ENCODE assay signal across 23 mouse cellular contexts in the genomic region with DNA sequence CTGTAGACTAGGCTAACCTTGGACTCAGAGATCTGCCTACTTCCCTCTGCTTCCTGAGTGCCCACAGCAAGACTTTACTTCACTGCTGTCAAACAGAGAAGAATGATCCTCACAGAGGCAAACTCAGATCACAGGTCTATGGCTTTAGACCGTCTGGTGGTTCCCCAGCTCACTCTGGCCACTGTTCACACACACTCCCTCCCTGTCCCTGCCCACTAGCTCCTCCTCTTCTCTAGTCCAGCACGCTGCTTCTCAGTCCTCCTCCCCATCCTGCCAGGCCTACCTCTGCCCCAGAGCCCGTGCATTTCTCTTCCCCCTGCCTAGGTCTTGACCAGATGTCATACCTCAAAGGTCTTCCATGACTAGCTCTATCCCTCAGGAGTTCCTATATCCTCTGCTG. TPM values are rescaled to one million over a fixed set of nuclear protein-coding genes. Genes with fewer than 3 reads are reported as not detected.
A peak's percentile ranks its signal among the peaks of the same experiment; 100 is the strongest.
DNase-seq lines count a peak whose midpoint lies in the region; ATAC-seq and TF ChIP-seq lines count a peak whose summit lies in the region.
"Had no signal": no experiment of that assay in that cellular context is flagged by ENCODE, and none has a peak within 500 bp of the region (broad histone marks: within the 10 kb centered on the region; RNA-seq: fewer than 3 reads in every experiment).

No protein-coding gene starts in this region.

- peak; percentile 27; the same call in 1 of the 2 replicates for ATAC-seq in granulocyte monocyte progenitor cell, adult 5-6 weeks (replicated peaks; ENCODE audit: poor library complexity, severe bottlenecking)
- ATAC-seq: forebrain, embryonic 14.5 days; Patski had no signal

- H3K36me3 ChIP-seq in megakaryocyte, embryonic 14.5 days (replicated peaks; ENCODE audit: low read length), result peaks cover 39% of the 10 kb centered on the region
- no peaks in the 10 kb centered on the region for H3K36me3 ChIP-seq in thymus, adult 2 months (ENCODE audit: control insufficient read depth, insufficient read depth, low read length)
- H3K36me3 ChIP-seq: embryonic facial prominence, embryonic 15.5 days; forebrain, embryonic 10.5 days; heart, embryonic 15.5 days had no signal

- H3K27ac ChIP-seq in thymus, adult 2 months (ENCODE audit: control insufficient read depth, insufficient read depth, low read length), result no peak overlapping the region
- H3K27ac ChIP-seq: embryonic facial prominence, embryonic 15.5 days; forebrain, embryonic 10.5 days; gastrocnemius, adult 2 months; heart, adult 2 months; heart, embryonic 15.5 days; hindbrain, embryonic 14.5 days had no signal

- no peaks in the 10 kb centered on the region for H3K27me3 ChIP-seq in megakaryocyte, embryonic 14.5 days (replicated peaks)
- no peaks in the 10 kb centered on the region for H3K27me3 ChIP-seq in thymus, adult 2 months (ENCODE audit: control insufficient read depth, insufficient read depth, low read length)
- H3K27me3 ChIP-seq: embryonic facial prominence, embryonic 15.5 days; heart, embryonic 15.5 days; Patski had no signal

- no peak for TF ChIP-seq POLR2A in thymus, adult 2 months (IDR thresholded peaks at IDR 0.05; ENCODE audit: control insufficient read depth, extremely low read depth, insufficient read depth, low read length, poor library complexity)

- 68% methylated on average over 3 of the region's 3 CpGs for WGBS in thymus, adult 2 months

- H3K4me3 ChIP-seq in megakaryocyte, embryonic 14.5 days (replicated peaks), result peak overlapping the region; percentile 69
- no peak overlapping the region for H3K4me3 ChIP-seq in thymus, adult 2 months (ENCODE audit: control insufficient read depth, insufficient read depth, low read length)
- H3K4me3 ChIP-seq: embryonic facial prominence, embryonic 15.5 days; erythroblast, embryonic 14.5 days; forebrain, embryonic 10.5 days; gastrocnemius, adult 2 months; heart, adult 2 months; heart, embryonic 15.5 days had no signal

- no peaks in the 10 kb centered on the region for H3K9me3 ChIP-seq in megakaryocyte, embryonic 14.5 days
- H3K9me3 ChIP-seq: embryonic facial prominence, embryonic 15.5 days; forebrain, embryonic 10.5 days; heart, embryonic 15.5 days had no signal

- TF ChIP-seq CTCF in thymus, adult 2 months (IDR thresholded peaks at IDR 0.05; ENCODE audit: borderline replicate concordance, control insufficient read depth, extremely low read depth, insufficient read depth, low read length, poor library complexity), result no peak

- DNase-seq in adrenal gland, postnatal 14 days, result peak; percentile 32
- no peak for DNase-seq in adrenal gland, adult 18-20 months (ENCODE audit: low spot score in 2 of 2)
- DNase-seq in 416B (ENCODE audit: low read depth), result peak; percentile 44
- no peak for DNase-seq in thymus, adult 2 months
- DNase-seq in right cerebral cortex, postnatal 10 days (ENCODE audit: low spot score in 2 of 2), result no peak
- DNase-seq in cerebellum, adult 8-10 months, result no peak
- DNase-seq: adrenal gland, postnatal 10 days; cerebellum, adult 18-20 months; cerebellum, postnatal 10 days; embryo, embryonic 11 days; gastrocnemius, adult 2 months; heart, adult 2 months; heart, postnatal 14 days had no signal

- peaks cover 45% of the 10 kb centered on the region for H3K4me1 ChIP-seq in megakaryocyte, embryonic 14.5 days
- H3K4me1 ChIP-seq in thymus, adult 2 months (replicated peaks; ENCODE audit: control insufficient read depth, insufficient read depth, low read length), result peaks cover 3% of the 10 kb centered on the region
- H3K4me1 ChIP-seq: embryonic facial prominence, embryonic 15.5 days; forebrain, embryonic 10.5 days had no signal

RNA-seq across cellular contexts. Expression of a gene that starts 44.0 kb away (rescaled TPM):
- total RNA-seq in adrenal gland, postnatal 14 days (2021), result 80.9 and 82.3 TPM in 2 replicates
- total RNA-seq in adrenal gland, adult 18-20 months (2021), result 100 to 1,000 TPM in 1 of 2 experiments, 10 to 100 TPM in 1; 74.1 to 154 TPM
- total RNA-seq in granulocyte monocyte progenitor cell, adult 5-6 weeks (2014; fragmentation: Nextera tagmentation), result 81.3 and 84.3 TPM in 2 replicates
- 63.3 and 67.0 TPM in 2 replicates for total RNA-seq in granulocyte monocyte progenitor cell, adult 5-6 weeks (2017)
- polyA plus RNA-seq in megakaryocyte, embryonic 14.5 days (2012; ENCODE audit: insufficient read depth, low replicate concordance), result 0.86 and 3.0 TPM in 2 replicates
- 18.1 and 21.9 TPM in 2 replicates for polyA plus RNA-seq in thymus, adult 2 months (2012; rRNA removed)

RNA-seq across cellular contexts. Expression of a gene that starts 55.8 kb away (rescaled TPM):
- total RNA-seq in adrenal gland, postnatal 14 days (2021), result 24.6 and 27.6 TPM in 2 replicates
- total RNA-seq in adrenal gland, adult 18-20 months (2021), result 10 to 100 TPM; 12.5 to 15.0 TPM
- 58.3 and 65.0 TPM in 2 replicates for total RNA-seq in granulocyte monocyte progenitor cell, adult 5-6 weeks (2014; fragmentation: Nextera tagmentation)
- total RNA-seq in granulocyte monocyte progenitor cell, adult 5-6 weeks (2017), result 79.6 and 108 TPM in 2 replicates
- polyA plus RNA-seq in megakaryocyte, embryonic 14.5 days (2012; ENCODE audit: insufficient read depth, low replicate concordance), result 2.3 and 19.4 TPM in 2 replicates
- 185 and 222 TPM in 2 replicates for polyA plus RNA-seq in thymus, adult 2 months (2012; rRNA removed)
- polyA plus RNA-seq: C2C12, Patski had no signal

Comparison
In these comparisons a context has a peak if more than half of its experiments do, and no peak if none do; other contexts are left out.
1. DNase-seq: peak in adrenal gland, postnatal 14 days (single experiment) and 416B (single experiment); none in adrenal gland, adult 18-20 months (0 of 2), thymus, adult 2 months (single experiment), right cerebral cortex, postnatal 10 days (0 of 2) and cerebellum, adult 8-10 months (single experiment).